Mouse (Mus musculus) layer of hippocampus, postnatal 36 days (tissue): ENCODE measurements around the gene Pcbp3. TPM values are rescaled to one million over a fixed set of nuclear protein-coding genes. Genes with fewer than 3 reads are reported as not detected.
A peak's percentile ranks its signal among the peaks of the same experiment; 100 is the strongest.
"Not testable (repeated sequence)": the region's sequence is repeated elsewhere in the genome, so short reads cannot be mapped to it uniquely, and the experiment has no call there.

Experiments used
- DNase-seq, 2 experiments: peaks; one replicate each; pipeline ENCODE4 v3.0.0; 2022
- total RNA-seq, 2 experiments: library from RNA; stranded (reverse); gene quantifications; 2 replicates each; pipeline ENCODE4 v1.2.3; 2021

Gene Pcbp3
- total RNA-seq, 2 experiments from 2014 or later = 63.0 to 67.1 TPM

DNA sequence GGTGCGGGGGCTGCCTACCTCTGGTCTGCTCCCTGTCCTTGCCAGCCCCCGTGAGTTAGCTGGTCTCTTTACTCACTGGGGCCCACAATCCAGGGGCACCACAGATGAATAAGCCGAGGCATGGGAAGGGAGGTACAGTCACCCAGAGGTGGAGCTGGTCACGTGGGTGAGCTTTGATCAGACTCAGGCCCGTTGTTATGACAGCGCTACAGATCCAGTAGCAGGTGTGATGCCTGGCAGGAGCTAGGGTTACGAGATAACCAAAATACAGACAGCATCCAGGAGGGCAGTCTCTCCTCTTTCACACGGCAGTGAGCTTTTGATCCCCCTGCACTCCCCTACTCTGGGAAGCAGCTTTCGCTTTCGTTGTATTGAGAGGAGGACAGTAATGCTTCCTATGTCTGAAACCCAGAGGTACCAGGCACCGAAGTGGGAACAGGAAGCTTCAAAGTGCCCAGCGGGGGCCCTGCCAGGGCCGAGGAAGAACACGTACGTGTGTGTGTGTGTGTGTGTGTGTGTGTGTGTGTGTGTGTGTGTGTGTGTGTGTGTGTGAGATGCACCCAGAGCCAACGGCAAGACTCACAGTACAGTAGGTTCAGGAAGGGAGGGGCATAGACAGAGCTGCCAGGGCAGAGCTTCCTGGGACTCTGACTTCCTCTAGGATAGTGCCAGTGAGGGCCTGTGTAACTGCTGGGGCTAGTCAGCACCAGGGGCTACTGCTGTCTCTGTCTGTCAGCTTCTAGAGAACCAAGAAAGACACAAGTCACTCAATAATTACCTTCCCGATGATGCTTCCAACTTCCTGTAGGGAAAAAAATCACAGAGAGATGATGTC is 162.7 kb downstream of the Pcbp3 start:
- no peak for DNase-seq

DNA sequence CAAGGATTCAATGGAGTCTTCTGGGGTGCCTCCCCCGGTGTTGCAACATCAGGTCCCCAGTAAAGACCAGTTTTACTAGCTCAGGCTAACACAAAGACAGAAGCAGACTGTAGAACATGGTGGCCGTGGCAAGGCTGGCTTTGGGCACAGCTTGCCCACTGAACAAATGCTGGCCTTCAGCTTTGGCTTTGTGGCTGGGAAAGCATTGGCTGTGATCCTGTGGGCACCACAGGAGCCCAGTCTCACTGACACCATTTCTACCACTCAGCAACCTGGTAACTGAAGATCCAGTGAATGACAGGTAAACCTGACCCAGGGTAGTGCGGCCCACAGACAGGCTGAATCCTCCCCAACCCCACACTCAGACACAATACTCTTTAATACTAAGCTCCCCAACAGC is 167.6 kb downstream of the Pcbp3 start:
- DNase-seq = no peak

- DNase-seq = peak in 1 of 2 experiments; percentile 13
Measured at GRCm38 (mm10) chr10:76791475-76791874, 170.2 kb downstream of the Pcbp3 start.

DNA sequence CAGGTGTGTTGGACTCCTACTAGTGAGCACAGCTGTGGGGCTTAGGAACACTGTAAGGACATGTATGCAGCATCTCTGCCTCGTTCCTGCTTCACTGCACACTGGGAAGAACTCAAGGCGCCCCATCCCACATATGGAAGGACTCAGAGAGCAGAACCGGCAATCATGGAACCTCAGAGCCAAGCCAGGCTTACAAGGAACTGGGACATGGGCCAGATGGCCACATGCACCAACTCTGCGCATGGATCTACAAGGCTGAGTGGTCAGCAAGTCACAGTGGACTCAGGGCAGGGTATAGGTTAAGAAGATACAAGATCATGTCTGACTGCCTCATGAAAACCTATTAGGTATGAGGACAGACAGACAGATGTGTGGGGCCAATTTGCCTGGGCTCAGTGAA is 171.8 kb downstream of the Pcbp3 start:
- DNase-seq = no peak

GRCm38 (mm10) chr10:76785312-76785711 is 176.4 kb downstream of the Pcbp3 start:
- DNase-seq = no peak

DNA sequence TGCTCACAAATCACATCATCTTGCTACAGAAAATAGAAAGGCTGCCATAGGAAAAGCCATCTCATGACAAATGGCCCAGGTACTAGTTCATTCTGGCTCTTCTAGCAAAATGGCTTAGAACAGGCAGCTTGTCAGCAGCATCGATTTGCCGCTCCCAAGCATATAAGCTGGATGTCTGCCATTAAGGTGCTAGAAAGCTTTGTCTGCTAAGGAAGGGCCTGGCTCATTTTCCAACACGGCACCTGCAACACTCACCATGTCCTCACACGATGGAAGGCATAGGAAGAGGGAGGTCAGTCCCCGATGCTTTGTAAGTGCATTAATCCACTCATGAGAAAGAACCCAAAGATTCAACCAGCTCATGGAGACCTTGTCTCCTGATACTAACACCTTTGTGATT is 182.5 kb downstream of the Pcbp3 start:
- no peak for DNase-seq

DNA sequence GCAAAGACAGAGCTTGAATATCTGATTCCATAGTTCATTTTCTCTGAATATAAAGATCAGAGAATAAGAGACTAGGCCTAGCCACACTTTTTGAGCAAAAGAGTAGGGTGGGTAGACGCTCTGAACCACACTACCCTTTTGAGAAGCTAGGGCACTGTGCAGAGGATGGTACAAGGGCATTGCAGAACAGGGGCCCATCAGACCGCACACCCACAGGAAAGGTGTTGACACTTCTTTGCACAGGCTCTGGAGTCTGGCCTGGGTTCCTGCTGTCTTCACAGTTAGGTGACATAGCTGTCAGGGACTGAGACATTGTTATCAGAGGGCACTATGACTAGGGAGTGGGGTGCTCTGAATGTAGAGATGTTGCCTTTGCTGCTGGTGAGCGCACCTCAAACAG is 190.1 kb downstream of the Pcbp3 start:
- DNase-seq = no peak

DNA sequence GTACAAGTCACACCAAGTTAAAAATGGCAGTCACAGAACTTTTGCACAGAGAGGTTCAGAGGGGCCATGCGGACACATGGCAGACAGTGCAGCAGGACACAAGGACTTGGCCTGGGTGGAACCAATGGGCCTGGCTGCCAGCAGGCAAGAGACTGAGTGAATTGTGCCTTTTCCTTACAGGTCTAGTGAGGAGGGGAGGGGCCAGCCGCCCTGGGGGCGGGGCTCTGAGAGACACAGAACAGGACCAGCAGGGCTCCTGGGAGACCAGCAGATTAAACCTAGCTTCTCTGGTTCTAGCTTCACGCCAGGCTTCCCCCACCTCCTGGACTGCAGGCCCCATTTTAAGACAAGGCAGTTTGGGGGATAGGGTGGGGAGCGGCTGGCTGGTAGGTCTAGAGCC is 190.6 kb downstream of the Pcbp3 start:
- DNase-seq = no peak

- DNase-seq = no peak
Measured at GRCm38 (mm10) chr10:76769581-76769980, 192.1 kb downstream of the Pcbp3 start.

DNA sequence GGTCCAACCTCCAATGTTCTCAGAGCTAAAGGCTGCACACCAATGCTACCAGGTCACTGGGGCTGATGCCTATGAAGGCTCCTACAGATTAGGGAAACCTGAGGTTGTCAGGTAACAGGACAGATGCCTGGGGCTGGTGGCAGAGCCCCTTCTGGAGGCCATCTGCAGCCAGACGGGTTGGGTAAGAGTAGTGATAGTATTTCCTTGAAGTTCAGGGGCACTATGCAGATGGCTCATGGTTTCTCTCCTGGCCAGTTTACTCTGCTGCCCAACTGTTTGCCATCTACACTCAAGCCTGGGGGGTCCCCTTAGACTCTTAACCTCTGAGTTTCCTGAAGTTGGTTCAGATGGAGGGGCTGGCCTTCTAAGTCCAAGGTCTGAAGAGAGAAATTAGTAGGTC is 195.5 kb downstream of the Pcbp3 start:
- no peak for DNase-seq

GRCm38 (mm10) chr10:76764927-76765326 is 196.8 kb downstream of the Pcbp3 start:
- no peak for DNase-seq

DNA sequence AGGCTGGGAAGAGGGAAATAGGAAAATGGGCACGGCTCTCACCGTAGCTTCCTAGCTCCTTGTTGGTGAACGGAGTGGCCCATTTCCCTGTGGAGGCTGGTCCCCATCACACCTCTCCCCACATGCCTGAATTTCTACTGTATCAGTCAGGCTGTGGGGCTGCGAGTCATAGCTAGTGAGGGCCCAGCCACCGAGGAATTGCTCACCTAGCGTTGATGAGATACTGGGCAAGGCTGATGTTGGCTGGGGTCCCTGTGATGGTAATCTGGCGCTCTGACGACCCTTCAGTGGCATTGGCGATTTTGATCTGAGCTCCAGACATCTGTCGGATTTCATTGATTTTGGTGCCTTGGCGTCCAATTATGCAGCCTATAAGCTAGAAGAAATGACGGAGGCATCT is 198.7 kb downstream of the Pcbp3 start:
- DNase-seq = no peak

DNA sequence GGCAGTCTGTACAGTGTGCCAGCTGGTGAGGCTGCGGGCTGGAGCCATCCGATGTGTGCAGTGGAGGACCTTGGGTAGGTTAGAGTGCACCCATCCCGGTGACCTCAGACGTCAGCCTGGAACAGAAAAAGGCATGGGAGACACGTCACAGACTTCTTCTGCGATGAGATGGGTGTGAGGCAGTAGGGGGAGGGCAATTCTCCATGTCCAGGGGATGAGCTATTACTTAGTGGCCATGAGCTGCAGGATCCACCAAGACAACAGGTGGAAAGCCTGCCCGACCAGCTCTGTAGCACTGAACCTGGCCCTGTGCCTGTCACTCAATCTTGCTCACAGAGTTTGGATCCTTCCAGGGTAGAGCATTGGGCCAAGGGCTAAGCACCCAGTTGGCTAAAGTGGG is 199.3 kb downstream of the Pcbp3 start:
- DNase-seq = no peak

DNA sequence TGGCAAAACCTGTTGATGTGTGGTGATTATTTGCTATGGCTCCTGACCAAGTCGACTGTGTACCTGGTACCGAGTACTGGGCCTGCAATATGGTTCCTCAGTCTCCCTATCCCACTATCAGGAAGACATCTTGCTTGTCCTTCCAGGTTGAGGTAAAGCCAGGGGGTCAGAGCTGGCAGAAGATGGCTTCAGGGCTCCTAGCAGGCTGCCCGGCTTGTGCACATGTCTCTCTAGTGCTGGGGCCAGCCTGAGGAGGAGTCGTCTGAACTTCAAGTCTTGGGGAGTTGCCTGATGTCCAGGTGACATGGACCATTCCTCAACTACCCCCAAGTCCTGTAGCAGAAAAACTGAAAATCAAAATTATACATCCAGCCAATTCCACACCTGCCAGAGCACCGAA is 201.8 kb downstream of the Pcbp3 start:
- no peak for DNase-seq

DNA sequence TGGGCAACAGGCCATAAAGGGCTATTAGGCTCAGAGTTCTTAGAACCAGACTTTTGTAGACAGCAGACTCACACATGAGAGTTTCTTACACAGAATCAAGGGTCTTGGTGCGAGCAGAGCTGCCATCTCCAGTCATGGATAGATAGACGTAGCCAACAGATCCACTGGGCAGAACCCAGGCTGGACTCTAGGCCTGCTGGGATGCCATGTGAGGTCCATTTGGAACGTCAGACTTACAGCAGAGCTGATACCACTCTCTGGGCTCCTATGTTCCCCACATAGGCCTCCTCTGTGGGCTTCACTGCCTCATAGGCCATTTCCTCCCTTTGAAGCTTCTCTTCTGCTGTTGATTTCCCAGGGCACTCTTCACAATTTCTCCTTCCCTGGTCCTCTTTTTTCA is 208.0 kb downstream of the Pcbp3 start:
- DNase-seq = no peak

GRCm38 (mm10) chr10:76744267-76744666 is 217.4 kb downstream of the Pcbp3 start:
- not testable (repeated sequence) for DNase-seq

DNA sequence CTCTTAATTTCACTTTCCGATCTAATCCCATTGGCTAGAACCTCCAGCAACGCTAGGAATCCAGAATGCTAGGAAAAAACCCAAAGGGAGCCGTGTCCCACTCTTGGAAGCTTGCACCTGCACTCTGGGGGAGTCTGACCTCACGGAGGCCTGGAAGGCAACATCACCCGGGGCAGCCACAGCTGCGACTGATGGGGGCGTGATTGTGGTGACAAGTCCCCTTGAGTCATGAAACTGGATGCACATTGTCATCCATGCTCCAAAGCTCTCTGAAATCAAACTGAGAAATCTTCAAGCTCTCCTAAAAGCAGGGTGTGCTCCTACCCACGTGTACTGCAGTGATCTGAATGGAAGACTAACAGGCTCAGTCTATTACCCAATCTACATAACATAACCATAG is 224.9 kb downstream of the Pcbp3 start:
- DNase-seq = no peak

DNA sequence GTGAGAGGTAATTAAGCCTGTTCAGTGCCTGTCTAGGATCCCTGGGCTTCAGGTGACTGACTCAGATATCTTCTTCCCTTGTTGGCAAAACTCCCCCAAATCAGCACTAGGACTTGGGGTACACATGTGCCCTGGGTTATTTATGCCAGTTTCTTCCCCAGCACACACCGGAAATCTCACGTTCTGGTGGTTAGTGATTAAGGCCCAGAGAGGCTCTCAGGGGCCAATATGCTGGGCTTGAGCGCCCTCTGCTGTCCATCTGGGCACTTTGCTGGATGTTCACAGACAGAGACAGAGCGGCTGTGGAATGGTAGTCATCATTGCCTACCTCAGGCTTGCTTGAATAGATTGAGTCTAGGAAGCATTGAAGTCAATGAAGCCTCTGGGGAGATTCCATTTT is 226.7 kb downstream of the Pcbp3 start:
- DNase-seq = peak; percentile 78

DNA sequence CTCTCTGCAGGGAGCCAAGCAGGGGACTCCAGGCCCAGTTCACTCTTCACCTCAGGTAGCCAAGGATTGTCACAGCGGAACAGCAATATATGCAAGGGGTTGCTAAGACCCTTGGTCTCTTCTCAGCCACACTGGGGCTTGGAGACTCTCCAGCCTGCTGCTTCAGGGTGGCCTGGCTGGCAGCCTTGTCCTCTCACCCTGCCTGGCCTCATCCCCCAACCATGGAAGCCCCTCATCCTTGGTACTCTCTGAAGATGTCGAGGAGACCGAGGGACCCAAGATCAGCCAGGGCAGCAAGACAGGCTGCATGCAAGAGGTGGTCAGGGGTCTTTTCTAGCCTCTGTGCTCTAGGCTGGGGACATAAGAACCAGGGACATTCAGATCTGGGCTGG is 228.0 kb downstream of the Pcbp3 start:
- no peak for DNase-seq

GRCm38 (mm10) chr10:76732881-76733676 is 228.6 kb downstream of the Pcbp3 start:
- DNase-seq = peak; percentile 69 to 71

DNA sequence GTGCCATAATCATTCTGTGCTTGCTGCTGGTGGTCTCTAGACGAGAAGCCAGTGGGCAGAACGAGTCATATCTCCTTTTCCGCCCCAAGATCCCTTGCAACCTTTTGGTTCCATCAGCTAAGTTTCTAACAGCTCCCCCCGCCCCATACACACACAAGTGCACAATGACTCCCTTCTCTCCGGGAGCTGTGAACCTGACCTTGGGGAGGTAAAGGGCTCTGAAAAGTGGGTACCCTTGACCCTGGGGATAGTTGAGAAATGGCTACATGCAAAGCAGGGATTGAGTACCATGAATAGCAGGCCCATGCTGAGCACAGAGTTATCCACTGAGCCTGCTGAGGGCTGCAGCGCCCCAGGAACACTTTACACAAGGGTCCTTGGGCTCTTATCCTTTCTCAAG is 229.3 kb downstream of the Pcbp3 start:
- no peak for DNase-seq

- no peak for DNase-seq
Measured at GRCm38 (mm10) chr10:76731621-76732239, 230.0 kb downstream of the Pcbp3 start.
